Mouse (Mus musculus): ENCODE measurements around the gene Fam213b. TPM values are rescaled to one million over a fixed set of nuclear protein-coding genes. Genes with fewer than 3 reads are reported as not detected.

Fam213b gene
- polyA plus RNA-seq (2011; ENCODE audit: insufficient read depth, insufficient read length, low read depth, missing spikeins): 11.8 and 13.9 TPM in 2 replicates

DNA sequence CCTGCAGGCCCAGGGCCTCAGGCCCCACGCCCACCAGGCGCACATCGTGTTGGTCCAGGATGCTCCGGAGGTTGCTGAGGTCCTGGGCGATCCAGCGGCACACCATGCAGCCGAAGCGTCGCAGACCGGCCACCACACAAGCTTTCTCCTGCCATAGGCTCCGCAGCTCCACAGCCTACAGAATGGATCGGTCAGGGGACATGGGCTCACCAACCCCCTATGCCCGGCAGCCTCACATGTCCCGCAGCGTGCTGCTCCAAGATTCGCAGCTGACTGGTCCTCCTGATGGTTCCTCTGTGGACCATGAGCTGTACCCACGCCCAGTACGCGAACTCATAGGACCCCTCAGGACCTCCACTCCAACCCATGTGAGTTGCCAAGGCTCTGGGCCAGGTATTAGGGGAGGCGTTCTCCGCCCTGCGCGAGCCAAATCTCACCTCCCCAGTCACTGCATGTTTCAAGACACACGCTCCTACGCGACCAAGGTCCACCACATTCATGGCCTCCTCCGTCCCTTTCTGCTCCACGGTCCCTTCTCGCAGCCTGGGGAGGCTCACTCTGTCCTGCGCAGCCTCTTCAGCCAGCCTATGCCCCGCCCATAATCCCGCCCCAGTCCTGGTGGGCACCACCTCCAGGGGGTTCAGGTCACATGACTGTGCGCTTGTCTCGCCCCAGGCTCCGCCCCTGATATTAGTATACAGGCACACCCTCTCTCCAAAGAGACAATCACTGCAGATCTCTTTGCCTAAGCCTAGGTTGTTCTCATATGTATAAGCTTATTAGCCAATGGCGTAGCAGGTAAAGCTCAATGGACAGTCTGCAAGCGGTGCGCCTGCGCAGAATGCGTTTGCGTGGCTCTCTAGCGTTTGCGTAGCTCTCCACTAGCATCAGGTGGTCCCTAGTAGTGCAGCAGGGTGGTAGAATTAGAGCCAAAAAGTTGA is at the start of gene Fam213b:
Gene Fam213b (minus strand): TSS at position 630 of the 941 bp plus-strand sequence.
- H3K27ac ChIP-seq (ENCODE audit: insufficient read depth, low read length): no peak within 1 kb of the TSS
- TF ChIP-seq POLR2A (IDR thresholded peaks at IDR 0.05; ENCODE audit: insufficient read depth, low read length) (peak; percentile 99), CTCF (IDR thresholded peaks at IDR 0.05; ENCODE audit: low read depth, low read length) (no peak), EP300 (IDR thresholded peaks at IDR 0.05; ENCODE audit: insufficient read depth, low read depth, low read length) (0 out of 2 replicates have a peak, but pooled peaks have one; percentile 3)
- no peaks in the 10 kb centered on the region for H3K9me3 ChIP-seq (replicated peaks; ENCODE audit: control insufficient read depth, insufficient read depth, low read length, poor library complexity, severe bottlenecking)
- H3K4me3 ChIP-seq (ENCODE audit: low read depth, low read length): peak within 1 kb of the TSS; percentile 71
- H3K36me3 ChIP-seq (ENCODE audit: control insufficient read depth, insufficient read depth, low read length, poor library complexity, severe bottlenecking): no peaks in the 10 kb centered on the region
- no peaks in the 10 kb centered on the region for H3K4me1 ChIP-seq (ENCODE audit: control insufficient read depth, insufficient read depth, low read length)
- peak within 1 kb of the TSS; percentile 14 for H3K9ac ChIP-seq (ENCODE audit: low read depth, poor library complexity, severe bottlenecking)
- H3K27me3 ChIP-seq (ENCODE audit: control insufficient read depth, insufficient read depth, low read length, poor library complexity, severe bottlenecking): no peaks in the 10 kb centered on the region

DNA sequence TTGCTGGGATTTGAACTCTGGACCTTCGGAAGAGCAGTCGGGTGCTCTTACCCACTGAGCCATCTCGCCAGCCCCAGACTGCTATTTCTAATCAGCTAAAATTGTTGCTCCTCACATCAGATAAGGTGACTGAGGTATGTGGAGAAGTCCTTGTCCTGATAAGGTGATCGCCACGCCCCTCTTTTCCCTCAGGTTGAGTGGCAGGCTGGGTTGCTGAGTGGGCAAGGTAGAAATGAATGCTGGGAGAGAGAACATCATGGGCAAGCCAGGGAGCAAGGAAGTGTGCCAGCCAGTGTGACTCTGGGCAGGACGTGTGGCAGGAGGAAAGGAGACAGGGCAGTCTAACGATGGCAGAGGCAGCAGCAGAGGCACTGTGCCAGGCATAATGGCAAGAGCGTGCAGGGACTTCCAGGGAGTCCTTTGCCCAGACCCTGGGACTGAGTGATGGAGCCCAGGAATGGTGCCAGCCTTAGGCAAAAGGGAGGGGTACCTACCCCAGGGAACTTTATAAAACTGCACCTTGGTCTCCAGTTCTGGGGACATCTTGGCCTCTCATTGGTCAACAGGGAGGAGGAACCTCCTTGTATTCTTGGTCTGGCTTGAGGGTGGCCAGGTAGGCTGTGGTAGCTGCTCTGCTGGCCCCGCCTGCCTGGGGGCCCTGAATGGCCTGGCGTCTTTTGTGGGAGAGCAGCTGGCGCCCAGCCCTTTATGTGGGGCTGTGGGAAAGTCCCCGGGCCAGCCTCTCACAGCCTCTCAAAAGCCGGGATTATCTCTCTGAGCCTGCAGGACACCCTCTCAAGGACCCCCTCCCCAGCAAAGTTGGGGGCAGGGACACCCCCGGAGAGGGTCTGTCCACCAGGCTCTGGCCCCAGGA is 49.4 kb upstream of the Fam213b start:
- H3K27me3 ChIP-seq (ENCODE audit: control insufficient read depth, insufficient read depth, low read length, poor library complexity, severe bottlenecking): peaks cover 1% of the 10 kb centered on the region; the same call in 1 of the 2 replicates
- no peaks in the 10 kb centered on the region for H3K9me3 ChIP-seq (replicated peaks; ENCODE audit: control insufficient read depth, insufficient read depth, low read length, poor library complexity, severe bottlenecking)
- TF ChIP-seq EP300 (IDR thresholded peaks at IDR 0.05; ENCODE audit: insufficient read depth, low read depth, low read length): no peak
- no peak for TF ChIP-seq CTCF (IDR thresholded peaks at IDR 0.05; ENCODE audit: low read depth, low read length)
- TF ChIP-seq POLR2A (IDR thresholded peaks at IDR 0.05; ENCODE audit: insufficient read depth, low read length): no peak
- no peak overlapping the region for H3K27ac ChIP-seq (ENCODE audit: insufficient read depth, low read length)
- H3K36me3 ChIP-seq (ENCODE audit: control insufficient read depth, insufficient read depth, low read length, poor library complexity, severe bottlenecking): no peaks in the 10 kb centered on the region
- no peak overlapping the region for H3K9ac ChIP-seq (ENCODE audit: low read depth, poor library complexity, severe bottlenecking)
- H3K4me3 ChIP-seq (ENCODE audit: low read depth, low read length): no peak overlapping the region
- H3K4me1 ChIP-seq (ENCODE audit: control insufficient read depth, insufficient read depth, low read length): peaks cover 2% of the 10 kb centered on the region

- Histone ChIP-seq H3K27ac (ENCODE audit: insufficient read depth, low read length) (no peak overlapping the region), H3K9ac (ENCODE audit: low read depth, poor library complexity, severe bottlenecking) (no peak overlapping the region), H3K27me3 (ENCODE audit: control insufficient read depth, insufficient read depth, low read length, poor library complexity, severe bottlenecking) (peaks cover 1% of the 10 kb centered on the region; the same call in 1 of the 2 replicates), H3K4me3 (ENCODE audit: low read depth, low read length) (peak overlapping the region; percentile 46), H3K9me3 (replicated peaks; ENCODE audit: control insufficient read depth, insufficient read depth, low read length, poor library complexity, severe bottlenecking) (no peaks in the 10 kb centered on the region), H3K36me3 (ENCODE audit: control insufficient read depth, insufficient read depth, low read length, poor library complexity, severe bottlenecking) (no peaks in the 10 kb centered on the region), H3K4me1 (ENCODE audit: control insufficient read depth, insufficient read depth, low read length) (no peaks in the 10 kb centered on the region)
- no peak for TF ChIP-seq POLR2A (IDR thresholded peaks at IDR 0.05; ENCODE audit: insufficient read depth, low read length)
- no peak for TF ChIP-seq CTCF (IDR thresholded peaks at IDR 0.05; ENCODE audit: low read depth, low read length)
- TF ChIP-seq EP300 (IDR thresholded peaks at IDR 0.05; ENCODE audit: insufficient read depth, low read depth, low read length): no peak
Observed at GRCm38 (mm10) chr4:154946319-154946718, 47.4 kb upstream of the Fam213b start.

- Histone ChIP-seq H3K36me3 (ENCODE audit: control insufficient read depth, insufficient read depth, low read length, poor library complexity, severe bottlenecking) (no peaks in the 10 kb centered on the region), H3K4me1 (ENCODE audit: control insufficient read depth, insufficient read depth, low read length) (no peaks in the 10 kb centered on the region), H3K9ac (ENCODE audit: low read depth, poor library complexity, severe bottlenecking) (no peak overlapping the region), H3K27ac (ENCODE audit: insufficient read depth, low read length) (no peak overlapping the region), H3K27me3 (ENCODE audit: control insufficient read depth, insufficient read depth, low read length, poor library complexity, severe bottlenecking) (no peaks in the 10 kb centered on the region), H3K9me3 (replicated peaks; ENCODE audit: control insufficient read depth, insufficient read depth, low read length, poor library complexity, severe bottlenecking) (no peaks in the 10 kb centered on the region), H3K4me3 (ENCODE audit: low read depth, low read length) (no peak overlapping the region)
- TF ChIP-seq EP300 (IDR thresholded peaks at IDR 0.05; ENCODE audit: insufficient read depth, low read depth, low read length) (no peak), CTCF (IDR thresholded peaks at IDR 0.05; ENCODE audit: low read depth, low read length) (peak; percentile 94)
Observed at GRCm38 (mm10) chr4:154944121-154944590, 45.2 kb upstream of the Fam213b start.

DNA sequence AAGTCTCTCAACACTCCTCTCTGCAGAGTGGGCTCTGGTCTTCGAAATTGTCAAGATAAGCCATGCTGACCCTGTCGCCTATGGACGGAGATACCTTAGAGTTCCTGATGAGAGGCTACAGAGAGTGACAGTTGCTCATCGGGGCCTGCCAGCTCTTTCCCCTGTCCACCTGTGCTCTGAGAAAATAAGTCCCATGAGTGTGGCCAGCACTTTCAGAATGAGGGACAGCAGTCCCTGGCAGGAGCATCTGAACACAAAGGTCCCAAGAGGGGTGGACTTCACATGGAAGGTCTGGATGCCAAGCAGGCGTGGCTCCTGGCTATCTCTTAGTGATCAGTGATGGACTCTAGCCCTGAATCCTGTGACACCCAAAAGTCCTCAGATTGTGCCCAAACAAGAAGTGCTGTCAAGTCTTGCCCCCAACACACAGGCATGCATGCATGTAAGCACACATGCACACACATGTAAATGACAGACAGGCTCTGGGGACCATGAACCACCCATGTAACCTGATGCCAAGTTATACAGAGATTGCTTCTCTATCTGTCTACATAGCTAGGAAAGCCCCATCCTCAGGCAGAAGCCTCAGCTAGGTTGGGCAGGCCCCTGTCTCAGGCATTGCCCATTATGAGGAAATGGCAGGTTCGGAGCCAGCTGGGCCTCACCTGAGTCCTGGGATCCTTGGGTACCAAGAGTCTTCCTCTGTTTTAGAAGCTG is 44.5 kb upstream of the Fam213b start:
- Histone ChIP-seq H3K36me3 (ENCODE audit: control insufficient read depth, insufficient read depth, low read length, poor library complexity, severe bottlenecking) (no peaks in the 10 kb centered on the region), H3K27me3 (ENCODE audit: control insufficient read depth, insufficient read depth, low read length, poor library complexity, severe bottlenecking) (no peaks in the 10 kb centered on the region), H3K4me1 (ENCODE audit: control insufficient read depth, insufficient read depth, low read length) (no peaks in the 10 kb centered on the region), H3K9ac (ENCODE audit: low read depth, poor library complexity, severe bottlenecking) (no peak overlapping the region), H3K4me3 (ENCODE audit: low read depth, low read length) (no peak overlapping the region), H3K9me3 (replicated peaks; ENCODE audit: control insufficient read depth, insufficient read depth, low read length, poor library complexity, severe bottlenecking) (no peaks in the 10 kb centered on the region), H3K27ac (ENCODE audit: insufficient read depth, low read length) (no peak overlapping the region)
- no peak for TF ChIP-seq EP300 (IDR thresholded peaks at IDR 0.05; ENCODE audit: insufficient read depth, low read depth, low read length)

Data from ES-Bruce4 (cell line).